Comparison of ENCODE assay signal across 8 mouse cellular contexts in the genomic region with DNA sequence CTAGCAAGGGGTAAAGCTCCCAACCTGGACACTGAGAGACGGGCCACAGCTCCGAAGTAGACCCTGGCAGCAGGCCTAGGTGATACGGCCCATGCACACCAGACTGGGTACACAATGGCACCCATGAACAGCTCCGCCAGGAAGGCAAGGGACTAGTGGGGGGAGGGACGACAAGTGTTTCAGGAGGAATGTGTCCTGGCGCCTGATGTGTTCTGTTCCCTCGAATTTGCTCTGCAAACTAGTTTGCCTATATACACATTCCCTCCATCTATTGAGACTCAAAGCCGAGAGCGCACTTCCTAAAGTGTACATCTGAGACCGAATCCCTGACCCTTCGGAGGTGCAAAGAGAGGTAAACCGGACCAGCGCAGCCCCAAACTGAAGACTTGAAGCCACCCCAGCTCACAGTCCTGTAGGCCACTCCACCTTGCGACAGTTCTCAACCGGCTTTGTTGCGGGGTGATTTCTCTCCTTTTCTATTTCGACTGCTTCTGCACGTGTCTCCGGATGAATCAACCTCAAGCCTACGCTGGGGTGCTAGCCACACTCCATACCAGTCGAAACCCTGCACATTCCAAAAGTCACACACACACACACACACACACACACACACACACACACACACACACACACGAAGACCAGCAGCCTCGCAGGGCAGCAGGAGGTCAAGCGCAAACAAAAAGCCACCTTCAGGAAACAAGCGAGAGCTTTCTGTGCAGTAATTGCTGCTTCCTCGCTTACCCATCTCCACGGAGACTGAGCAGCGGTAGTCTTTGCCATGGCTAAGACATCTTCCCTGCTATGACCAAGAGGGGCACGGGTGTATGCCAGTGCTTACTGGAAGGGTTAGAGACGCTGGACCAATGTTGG. TPM values are rescaled to one million over a fixed set of nuclear protein-coding genes. Genes with fewer than 3 reads are reported as not detected.
DNase-seq lines count a peak whose midpoint lies in the region; ATAC-seq and TF ChIP-seq lines count a peak whose summit lies in the region.

No protein-coding gene starts in this region.

- H3K27me3 ChIP-seq in kidney, embryonic 16.5 days (ENCODE audit: insufficient read depth, low read length), result peaks cover 94% of the 10 kb centered on the region
- H3K27me3 ChIP-seq in forebrain, postnatal 0 days (ENCODE audit: insufficient read depth, low read length), result no peaks in the 10 kb centered on the region
- H3K27me3 ChIP-seq in midbrain, embryonic 11.5 days (ENCODE audit: control insufficient read depth, insufficient read depth, low read length), result peaks cover 27% of the 10 kb centered on the region

- DNase-seq in kidney, postnatal 25 days, result no peak
- peak; percentile 62 to 66 for DNase-seq in cerebellum, postnatal 10 days
- peak; percentile 46 for DNase-seq in forebrain, postnatal 0 days
- DNase-seq in midbrain, embryonic 11.5 days (ENCODE audit: low spot score, missing footprints), result peak; percentile 95
- DNase-seq in gastrocnemius, postnatal 36 days, result no peak
- DNase-seq in adrenal gland, adult 8-10 months, result no peak
- no peak for DNase-seq in layer of hippocampus, adult 8-10 months (ENCODE audit: low spot score in 2 of 2)

- ATAC-seq in kidney, embryonic 16.5 days (ENCODE audit: low FRiP score, low TSS enrichment), result no peak
- ATAC-seq in forebrain, postnatal 0 days, result no peak
- ATAC-seq in midbrain, embryonic 11.5 days (ENCODE audit: low FRiP score), result no peak

- intact Hi-C loops in gastrocnemius, postnatal 36 days (cut with DNase I), result loop anchor here (5.0 kb wide), 3 partner anchors 85 to 660 kb away; no protein-coding TSS in a partner anchor

- H3K4me2 ChIP-seq in kidney, embryonic 16.5 days (replicated peaks; ENCODE audit: low read depth, low read length), result peak overlapping the region; percentile 83
- H3K4me2 ChIP-seq in forebrain, postnatal 0 days (ENCODE audit: low read depth), result peak overlapping the region; percentile 91
- peak overlapping the region; percentile 99 for H3K4me2 ChIP-seq in midbrain, embryonic 11.5 days

- no peaks in the 10 kb centered on the region for H3K9me3 ChIP-seq in kidney, embryonic 16.5 days (ENCODE audit: low read length)
- no peaks in the 10 kb centered on the region for H3K9me3 ChIP-seq in forebrain, postnatal 0 days (ENCODE audit: low read length)
- H3K9me3 ChIP-seq in midbrain, embryonic 11.5 days (ENCODE audit: control insufficient read depth, low read length), result no peaks in the 10 kb centered on the region

- peaks cover 17% of the 10 kb centered on the region for H3K4me1 ChIP-seq in kidney, embryonic 16.5 days (ENCODE audit: insufficient read depth, low read length)
- H3K4me1 ChIP-seq in forebrain, postnatal 0 days (ENCODE audit: insufficient read depth), result 0 out of 2 replicates have a peak, but pooled peaks cover 5% of the 10 kb centered on the region
- peaks cover 15% of the 10 kb centered on the region for H3K4me1 ChIP-seq in midbrain, embryonic 11.5 days (ENCODE audit: control insufficient read depth, insufficient read depth, low read length)

- H3K9ac ChIP-seq in kidney, embryonic 16.5 days (replicated peaks; ENCODE audit: low read length), result no peak overlapping the region
- H3K9ac ChIP-seq in forebrain, postnatal 0 days, result peak overlapping the region; percentile 75
- H3K9ac ChIP-seq in midbrain, embryonic 11.5 days (ENCODE audit: low read length), result peak overlapping the region; percentile 69

- H3K27ac ChIP-seq in kidney, embryonic 16.5 days (ENCODE audit: low read length), result no peak overlapping the region
- peak overlapping the region; percentile 80 for H3K27ac ChIP-seq in forebrain, postnatal 0 days (ENCODE audit: low read depth, low read length)
- H3K27ac ChIP-seq in midbrain, embryonic 11.5 days (ENCODE audit: low read depth, low read length), result no peak overlapping the region

- whole genome bisulfite sequencing in kidney, embryonic 16.5 days, result 2% methylated on average over 30 of the region's 30 CpGs
- 3% methylated on average over 30 of the region's 30 CpGs for WGBS in forebrain, postnatal 0 days
- 1% methylated on average over 30 of the region's 30 CpGs for WGBS in midbrain, embryonic 11.5 days

- no peak for TF ChIP-seq CTCF in forebrain, postnatal 0 days (IDR thresholded peaks at IDR 0.05; ENCODE audit: low read depth)

- peak overlapping the region; percentile 52 for H3K4me3 ChIP-seq in kidney, embryonic 16.5 days (ENCODE audit: low read length)
- peak overlapping the region; percentile 81 for H3K4me3 ChIP-seq in forebrain, postnatal 0 days (ENCODE audit: low read depth, low read length)
- H3K4me3 ChIP-seq in midbrain, embryonic 11.5 days (ENCODE audit: low read depth, low read length), result peak overlapping the region; percentile 56

- no peaks in the 10 kb centered on the region for H3K36me3 ChIP-seq in kidney, embryonic 16.5 days (ENCODE audit: insufficient read depth, low read length)
- H3K36me3 ChIP-seq in forebrain, postnatal 0 days (ENCODE audit: insufficient read depth), result no peaks in the 10 kb centered on the region
- no peaks in the 10 kb centered on the region for H3K36me3 ChIP-seq in midbrain, embryonic 11.5 days (ENCODE audit: control insufficient read depth, insufficient read depth, low read length)

RNA-seq across cellular contexts. Expression of gene Ephb1, which starts 2.1 kb away (rescaled TPM):
- 4.1 and 4.4 TPM in 2 replicates for polyA plus RNA-seq in kidney, embryonic 16.5 days (2015; fragmentation: Nextera tagmentation; extraction: Ambion mirVana)
- 37.7 and 48.6 TPM in 2 replicates for total RNA-seq in forebrain, postnatal 0 days (2014; rRNA removed)
- polyA plus RNA-seq in forebrain, postnatal 0 days (2015; fragmentation: Nextera tagmentation; extraction: Ambion mirVana), result 26.8 and 34.9 TPM in 2 replicates
- polyA plus RNA-seq in midbrain, embryonic 11.5 days (2014; fragmentation: Nextera tagmentation; extraction: Ambion mirVana), result 17.8 and 18.8 TPM in 2 replicates
- 1 to 10 TPM in 1 of 2 experiments, under 1 TPM in 1; 0.59 to 1.4 TPM for total RNA-seq in gastrocnemius, postnatal 36 days (2021)
- 1 to 10 TPM; 1.2 to 3.1 (median 2.0) TPM for total RNA-seq in adrenal gland, adult 8-10 months (2022)
- total RNA-seq in layer of hippocampus, adult 8-10 months (2022), result 10 to 100 TPM; 24.9 to 28.9 (median 26.9) TPM

Comparison
In these comparisons a context has a peak if more than half of its experiments do, and no peak if none do; other contexts are left out.
1. DNase-seq: peak in cerebellum, postnatal 10 days (2 of 2), forebrain, postnatal 0 days (single experiment) and midbrain, embryonic 11.5 days (single experiment); none in kidney, postnatal 25 days (0 of 2), gastrocnemius, postnatal 36 days (0 of 2), adrenal gland, adult 8-10 months (single experiment) and layer of hippocampus, adult 8-10 months (0 of 2).
2. Peak in every context shown above with its lines, with median percentiles within 50 percentile points of each other: H3K4me2 ChIP-seq and H3K4me3 ChIP-seq.